ENCODE assay signal across 9 mouse cellular contexts in genomic region chr1:82292771-82293170, GRCm38 (mm10). TPM values are rescaled to one million over a fixed set of nuclear protein-coding genes. Genes with fewer than 3 reads are reported as not detected.
DNase-seq lines count a peak whose midpoint lies in the region; ATAC-seq and TF ChIP-seq lines count a peak whose summit lies in the region.
"Had no signal": no experiment of that assay in that cellular context is flagged by ENCODE, and none has a peak within 500 bp of the region (broad histone marks: within the 10 kb centered on the region; RNA-seq: fewer than 3 reads in every experiment).

No protein-coding gene starts in this region.

- H3K9ac ChIP-seq in hindbrain, embryonic 11.5 days (ENCODE audit: low read depth, low read length): no peak overlapping the region
- peak overlapping the region; percentile 85 for H3K9ac ChIP-seq in lung, embryonic 14.5 days

- H3K36me3 ChIP-seq in hindbrain, embryonic 11.5 days (ENCODE audit: control insufficient read depth, insufficient read depth, low read length): peaks cover under 1% of the 10 kb centered on the region; the same call in 1 of the 2 replicates
- H3K36me3 ChIP-seq in lung, embryonic 14.5 days (ENCODE audit: insufficient read depth): peaks cover 16% of the 10 kb centered on the region

- TF ChIP-seq CTCF in lung, embryonic 14.5 days (IDR thresholded peaks at IDR 0.05; ENCODE audit: low read depth): no peak

- H3K4me3 ChIP-seq in hindbrain, embryonic 11.5 days (ENCODE audit: low read depth, low read length): peak overlapping the region; percentile 77
- H3K4me3 ChIP-seq in lung, embryonic 14.5 days (ENCODE audit: low read depth, low read length): peak overlapping the region; percentile 62

- peak overlapping the region; percentile 92 for H3K4me2 ChIP-seq in hindbrain, embryonic 11.5 days (replicated peaks; ENCODE audit: low read depth, low read length)
- peak overlapping the region; percentile 79 for H3K4me2 ChIP-seq in lung, embryonic 14.5 days

- ATAC-seq in hindbrain, embryonic 11.5 days (ENCODE audit: low FRiP score): peak; percentile 66
- peak; percentile 48 for ATAC-seq in lung, embryonic 14.5 days (ENCODE audit: insufficient read depth)
- ATAC-seq: Patski had no signal

- no peak overlapping the region; the same call in 1 of the 2 replicates for H3K27ac ChIP-seq in hindbrain, embryonic 11.5 days (ENCODE audit: low read depth, low read length)
- H3K27ac ChIP-seq in lung, embryonic 14.5 days (ENCODE audit: low read depth): peak overlapping the region; percentile 97; the same call in 1 of the 2 replicates

- DNase-seq in R1 (ENCODE audit: low read depth, low spot score): peak; percentile 80
- DNase-seq in cerebellum, postnatal 14 days: peak; percentile 75 to 77
- peak; percentile 58 to 71 for DNase-seq in frontal cortex, postnatal 14 days (ENCODE audit: low spot score in 2 of 2)
- peak; percentile 83 for DNase-seq in hindbrain, embryonic 11.5 days (ENCODE audit: low spot score)
- DNase-seq in layer of hippocampus, adult 9-11 months: peak; percentile 77
- DNase-seq in lung, embryonic 14.5 days: peak; percentile 86
- DNase-seq in retina, postnatal 7 days (ENCODE audit: low read depth, low spot score): peak; percentile 46
- DNase-seq in c-Kit-positive CD71-positive TER-119-positive erythroid progenitor cells, embryonic 14.5 days (ENCODE audit: low spot score): no peak

- no peaks in the 10 kb centered on the region for H3K9me3 ChIP-seq in hindbrain, embryonic 11.5 days (ENCODE audit: control insufficient read depth, low read length)
- H3K9me3 ChIP-seq in lung, embryonic 14.5 days (ENCODE audit: low read depth, low read length): no peaks in the 10 kb centered on the region

- no peaks in the 10 kb centered on the region for H3K27me3 ChIP-seq in hindbrain, embryonic 11.5 days (ENCODE audit: control insufficient read depth, insufficient read depth, low read length)
- H3K27me3 ChIP-seq in lung, embryonic 14.5 days (ENCODE audit: insufficient read depth, low read length): no peaks in the 10 kb centered on the region
- H3K27me3 ChIP-seq: Patski had no signal

- 0% methylated on average over 13 of the region's 13 CpGs for WGBS in hindbrain, embryonic 11.5 days
- WGBS in lung, embryonic 14.5 days: 1% methylated on average over 13 of the region's 13 CpGs

- 0 out of 2 replicates have a peak, but pooled peaks cover 3% of the 10 kb centered on the region for H3K4me1 ChIP-seq in hindbrain, embryonic 11.5 days (replicated peaks; ENCODE audit: control insufficient read depth, insufficient read depth, low read length)
- H3K4me1 ChIP-seq in lung, embryonic 14.5 days (ENCODE audit: insufficient read depth): peaks cover 14% of the 10 kb centered on the region

RNA-seq across cellular contexts. Expression of gene Irs1, which starts 1.6 kb away (rescaled TPM):
- 7.4 and 8.7 TPM in 2 replicates for polyA plus RNA-seq in hindbrain, embryonic 11.5 days (2014; fragmentation: Nextera tagmentation; extraction: Ambion mirVana)
- polyA plus RNA-seq in lung, embryonic 14.5 days (2014; fragmentation: Nextera tagmentation; extraction: Ambion mirVana): 17.6 and 19.5 TPM in 2 replicates

RNA-seq across cellular contexts. Expression of gene Rhbdd1, which starts 23.5 kb away (rescaled TPM):
- polyA plus RNA-seq in hindbrain, embryonic 11.5 days (2014; fragmentation: Nextera tagmentation; extraction: Ambion mirVana): 7.1 and 7.3 TPM in 2 replicates
- 6.4 and 7.6 TPM in 2 replicates for polyA plus RNA-seq in lung, embryonic 14.5 days (2014; fragmentation: Nextera tagmentation; extraction: Ambion mirVana)

RNA-seq across cellular contexts. Expression of gene Gm9747, which starts 59.9 kb away (rescaled TPM):
- 31.1 and 32.8 TPM in 2 replicates for polyA plus RNA-seq in hindbrain, embryonic 11.5 days (2014; fragmentation: Nextera tagmentation; extraction: Ambion mirVana)
- 46.3 and 52.0 TPM in 2 replicates for polyA plus RNA-seq in lung, embryonic 14.5 days (2014; fragmentation: Nextera tagmentation; extraction: Ambion mirVana)
